23 mouse cellular contexts compared by ENCODE assay signal in genomic region chrX:142379894-142380293, GRCm38 (mm10). TPM values are rescaled to one million over a fixed set of nuclear protein-coding genes. Genes with fewer than 3 reads are reported as not detected.
DNase-seq lines count a peak whose midpoint lies in the region; ATAC-seq and TF ChIP-seq lines count a peak whose summit lies in the region.
"Had no signal": no experiment of that assay in that cellular context is flagged by ENCODE, and none has a peak within 500 bp of the region (broad histone marks: within the 10 kb centered on the region; RNA-seq: fewer than 3 reads in every experiment).

No protein-coding gene starts in this region.

- H3K27ac ChIP-seq in thymus, adult 2 months (ENCODE audit: control insufficient read depth, insufficient read depth, low read length) = no peak overlapping the region
- H3K27ac ChIP-seq in neural tube, embryonic 15.5 days (replicated peaks) = no peak overlapping the region
- H3K27ac ChIP-seq: embryonic facial prominence, embryonic 10.5 days; forebrain, embryonic 15.5 days; hindbrain, embryonic 15.5 days; midbrain, embryonic 15.5 days; neural tube, embryonic 13.5 days had no signal

- no peak for ATAC-seq in neural tube, embryonic 15.5 days (ENCODE audit: low FRiP score)
- ATAC-seq: forebrain, embryonic 15.5 days; midbrain, embryonic 15.5 days; Patski had no signal

- H3K9ac ChIP-seq in neural tube, embryonic 15.5 days (replicated peaks) = no peak overlapping the region
- H3K9ac ChIP-seq: forebrain, embryonic 15.5 days; hindbrain, embryonic 15.5 days; midbrain, embryonic 15.5 days; neural tube, embryonic 13.5 days had no signal

- no peak overlapping the region for H3K4me2 ChIP-seq in neural tube, embryonic 15.5 days
- H3K4me2 ChIP-seq: forebrain, embryonic 15.5 days; hindbrain, embryonic 15.5 days; midbrain, embryonic 15.5 days; neural tube, embryonic 13.5 days had no signal

- H3K9me3 ChIP-seq in neural tube, embryonic 15.5 days (replicated peaks) = no peaks in the 10 kb centered on the region
- H3K9me3 ChIP-seq: embryonic facial prominence, embryonic 10.5 days; forebrain, embryonic 15.5 days; hindbrain, embryonic 15.5 days; midbrain, embryonic 15.5 days; neural tube, embryonic 13.5 days had no signal

- peaks cover 9% of the 10 kb centered on the region for H3K4me1 ChIP-seq in thymus, adult 2 months (replicated peaks; ENCODE audit: control insufficient read depth, insufficient read depth, low read length)
- H3K4me1 ChIP-seq in neural tube, embryonic 15.5 days = no peaks in the 10 kb centered on the region
- H3K4me1 ChIP-seq: embryonic facial prominence, embryonic 10.5 days; forebrain, embryonic 15.5 days; hindbrain, embryonic 15.5 days; midbrain, embryonic 15.5 days; neural tube, embryonic 13.5 days had no signal

- H3K27me3 ChIP-seq in thymus, adult 2 months (ENCODE audit: control insufficient read depth, insufficient read depth, low read length) = no peaks in the 10 kb centered on the region
- H3K27me3 ChIP-seq in neural tube, embryonic 15.5 days (replicated peaks) = no peaks in the 10 kb centered on the region
- H3K27me3 ChIP-seq: forebrain, embryonic 15.5 days; hindbrain, embryonic 15.5 days; midbrain, embryonic 15.5 days; neural tube, embryonic 13.5 days; Patski had no signal

- H3K36me3 ChIP-seq in thymus, adult 2 months (ENCODE audit: control insufficient read depth, insufficient read depth, low read length) = no peaks in the 10 kb centered on the region
- no peaks in the 10 kb centered on the region for H3K36me3 ChIP-seq in neural tube, embryonic 15.5 days
- H3K36me3 ChIP-seq: embryonic facial prominence, embryonic 10.5 days; forebrain, embryonic 15.5 days; hindbrain, embryonic 15.5 days; midbrain, embryonic 15.5 days; neural tube, embryonic 13.5 days had no signal

- peak; percentile 84 for DNase-seq in 416B (ENCODE audit: low read depth)
- peak; percentile 46 for DNase-seq in MEL-GATA-1-ER (ENCODE audit: extremely low read depth, low read depth)
- DNase-seq in induced T-regulatory cell, adult 2 months (ENCODE audit: low read depth) = peak; percentile 58
- DNase-seq in thymus, adult 2 months = peak; percentile 39
- no peak for DNase-seq in neural tube, embryonic 10.5 days (ENCODE audit: extremely low spot score, low spot score)
- DNase-seq in MN1 (ENCODE audit: low spot score) = no peak
- no peak for DNase-seq in heart, postnatal 4 days
- DNase-seq: adrenal gland, adult 2 months; cerebellum, adult 9-10 months; kidney, adult 18-20 months; kidney, postnatal 14 days; layer of hippocampus, adult 9-11 months; liver; lung, adult 18-20 months; lung, postnatal 36 days had no signal

- no peak for TF ChIP-seq CTCF in thymus, adult 2 months (IDR thresholded peaks at IDR 0.05; ENCODE audit: borderline replicate concordance, control insufficient read depth, extremely low read depth, insufficient read depth, low read length, poor library complexity)

- no peak for TF ChIP-seq POLR2A in thymus, adult 2 months (IDR thresholded peaks at IDR 0.05; ENCODE audit: control insufficient read depth, extremely low read depth, insufficient read depth, low read length, poor library complexity)

- WGBS in thymus, adult 2 months = 14% methylated on average over 6 of the region's 6 CpGs
- WGBS in neural tube, embryonic 15.5 days = 87% methylated on average over 6 of the region's 6 CpGs

- H3K4me3 ChIP-seq in thymus, adult 2 months (ENCODE audit: control insufficient read depth, insufficient read depth, low read length) = no peak overlapping the region
- H3K4me3 ChIP-seq in neural tube, embryonic 15.5 days (replicated peaks) = no peak overlapping the region
- H3K4me3 ChIP-seq: embryonic facial prominence, embryonic 10.5 days; erythroblast, embryonic 14.5 days; forebrain, embryonic 15.5 days; hindbrain, embryonic 15.5 days; midbrain, embryonic 15.5 days; neural tube, embryonic 13.5 days had no signal

RNA-seq across cellular contexts. Expression of gene Acsl4, which starts 10.4 kb away (rescaled TPM):
- polyA plus RNA-seq in thymus, adult 2 months (2012; rRNA removed) = 4.8 and 5.5 TPM in 2 replicates
- polyA plus RNA-seq in neural tube, embryonic 15.5 days (2015; fragmentation: Nextera tagmentation; extraction: Ambion mirVana) = 25.7 and 28.5 TPM in 2 replicates
- total RNA-seq in heart, postnatal 4 days (2021) = 10 to 100 TPM; 24.5 to 24.9 TPM

Comparison
In these comparisons a context has a peak if more than half of its experiments do, and no peak if none do; other contexts are left out.
1. DNase-seq: peak in 416B (single experiment), MEL-GATA-1-ER (single experiment), induced T-regulatory cell, adult 2 months (single experiment) and thymus, adult 2 months (single experiment); none in neural tube, embryonic 10.5 days (single experiment), MN1 (single experiment) and heart, postnatal 4 days (single experiment).